Mouse (Mus musculus) kidney, embryonic 16.5 days (tissue): ENCODE results near the gene Zfp609. TPM values are rescaled to one million over a fixed set of nuclear protein-coding genes. Genes with fewer than 3 reads are reported as not detected.
"Not testable (repeated sequence)": the region's sequence is repeated elsewhere in the genome, so short reads cannot be mapped to it uniquely, and the experiment has no call there.

Source experiments
- ATAC-seq: fragments of 200-750 bp; cut with Nextera tagmentation; 2 replicates; pipeline ENCODE4 v1.8.0; 2017; ENCODE audit warnings: moderate TSS enrichment; ENCODE audit not compliant: low FRiP score, low TSS enrichment
- H3K27ac ChIP-seq: fragments of 300-500 bp; sonication (generic); 2 replicates; pipeline ENCODE4 v1.5.1; 2014; ENCODE audit warnings: low read length
- H3K27me3 ChIP-seq: fragments of 300-500 bp; sonication (generic); 2 replicates; pipeline ENCODE4 v1.6.1; 2014; ENCODE audit warnings: low read length, control low read depth, mixed read lengths; ENCODE audit not compliant: insufficient read depth
- H3K36me3 ChIP-seq: fragments of 300-500 bp; sonication (generic); 2 replicates; pipeline ENCODE4 v1.6.1; 2014; ENCODE audit warnings: low read length, control low read depth, mixed read lengths; ENCODE audit not compliant: insufficient read depth
- H3K4me1 ChIP-seq: fragments of 300-500 bp; sonication (generic); 2 replicates; pipeline ENCODE4 v1.6.1; 2014; ENCODE audit warnings: low read length, control low read depth, mixed read lengths; ENCODE audit not compliant: insufficient read depth
- H3K4me2 ChIP-seq: fragments of 300-500 bp; sonication (generic); replicated peaks from 2 replicates; pipeline ENCODE4 v1.6.1; 2014; ENCODE audit warnings: low read depth, low read length
- H3K4me3 ChIP-seq: fragments of 300-500 bp; sonication (generic); 2 replicates; pipeline ENCODE4 v1.5.1; 2014; ENCODE audit warnings: mild to moderate bottlenecking, low read length
- H3K9ac ChIP-seq: fragments of 300-500 bp; sonication (generic); replicated peaks from 2 replicates; pipeline ENCODE4 v1.6.1; 2014; ENCODE audit warnings: low read length
- H3K9me3 ChIP-seq: fragments of 300-500 bp; sonication (generic); 2 replicates; pipeline ENCODE4 v1.6.1; 2016; ENCODE audit warnings: low read length, control low read depth
- WGBS: fragments of 180-500 bp; shearing (Covaris S2); extraction: QIAGEN DNeasy Blood & Tissue Kit; methylation state at CpG from one replicate; pipeline ENCODE4 v1.1.7; 2014; 5-methylcytosine and 5-hydroxymethylcytosine counted together
- polyA plus RNA-seq: library from polyadenylated mRNA; unstranded; fragments of >200 nt; fragmentation: Nextera tagmentation; extraction: Ambion mirVana; gene quantifications from 2 replicates; pipeline ENCODE4 v1.2.1, GENCODE M21; 2015

Gene Zfp609
- polyA plus RNA-seq, 1 experiment from 2014 or later = 4.8 TPM

DNA sequence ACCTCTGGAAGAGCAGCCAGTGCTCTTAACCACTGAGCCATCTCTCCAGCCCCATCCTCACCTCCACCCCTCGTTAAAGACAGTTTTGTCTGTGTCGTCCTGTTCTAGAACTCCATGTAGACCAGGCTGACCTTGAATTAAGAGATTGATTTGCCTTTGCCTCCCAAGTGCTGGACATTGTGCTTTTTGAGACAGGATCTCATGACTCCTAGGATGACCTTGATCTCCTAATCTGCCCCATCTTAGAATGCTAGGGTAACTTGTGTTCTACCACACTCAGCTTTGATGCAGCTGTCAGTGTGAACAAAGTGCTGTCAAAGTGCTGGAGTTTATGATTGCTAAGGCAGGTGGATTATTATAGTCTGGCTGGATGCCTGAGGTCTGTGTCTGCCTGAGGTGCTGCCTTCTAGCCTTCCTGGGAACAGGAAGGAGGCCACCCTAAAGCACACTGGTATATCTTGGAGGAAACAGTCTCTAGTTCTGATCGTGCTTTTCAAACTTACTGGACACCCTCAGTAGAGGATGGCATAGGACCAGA, 172.6 kb downstream of the Zfp609 start:
- no peak for ATAC-seq
- Histone ChIP-seq H3K27me3 (no peaks in the 10 kb centered on the region), H3K4me2 (no peak overlapping the region), H3K9ac (no peak overlapping the region), H3K9me3 (no peaks in the 10 kb centered on the region), H3K36me3 (no peaks in the 10 kb centered on the region), H3K4me1 (peaks cover 13% of the 10 kb centered on the region), H3K4me3 (no peak overlapping the region), H3K27ac (no peak overlapping the region)
- WGBS = 92% methylated on average over 3 of the region's 3 CpGs

DNA sequence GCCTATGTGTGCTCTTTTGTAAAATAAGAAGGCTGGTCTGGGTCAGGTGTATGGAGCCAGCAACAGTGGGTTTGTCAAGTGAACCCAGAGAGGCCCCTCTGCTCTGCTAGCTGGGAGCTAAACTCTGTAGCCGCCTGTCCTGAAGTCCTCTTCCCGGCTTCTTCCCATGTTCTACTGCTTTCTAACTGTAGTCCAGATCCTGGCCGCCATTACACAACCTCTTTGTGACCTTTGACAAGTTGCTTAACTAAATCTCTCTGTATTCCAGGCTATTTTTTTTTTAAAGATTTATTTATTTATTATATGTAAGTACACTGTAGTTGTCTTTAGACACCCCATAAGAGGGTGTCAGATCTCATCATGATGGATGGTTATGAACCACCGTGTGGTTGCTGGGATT, 173.6 kb downstream of the Zfp609 start:
- Histone ChIP-seq H3K4me3 (no peak overlapping the region), H3K9ac (no peak overlapping the region), H3K4me1 (peaks cover 15% of the 10 kb centered on the region), H3K4me2 (no peak overlapping the region), H3K27ac (no peak overlapping the region), H3K9me3 (no peaks in the 10 kb centered on the region), H3K36me3 (no peaks in the 10 kb centered on the region), H3K27me3 (no peaks in the 10 kb centered on the region)
- WGBS = 83% methylated on average over 4 of the region's 4 CpGs
- no peak for ATAC-seq

- ATAC-seq, H3K27me3 ChIP-seq, H3K27ac ChIP-seq, H3K9me3 ChIP-seq, H3K4me3 ChIP-seq, H3K4me2 ChIP-seq, H3K36me3 ChIP-seq, H3K9ac ChIP-seq: not testable (repeated sequence)
- H3K4me1 ChIP-seq = peaks cover 15% of the 10 kb centered on the region
- 95% methylated on average over 1 of the region's 1 CpGs for WGBS
Measured at GRCm38 (mm10) chr9:65651957-65652356, 175.4 kb downstream of the Zfp609 start.

GRCm38 (mm10) chr9:65649997-65650396, 177.4 kb downstream of the Zfp609 start:
- 18% methylated on average over 1 of the region's 1 CpGs for WGBS
- Histone ChIP-seq H3K4me1 (peaks cover 26% of the 10 kb centered on the region), H3K36me3 (no peaks in the 10 kb centered on the region), H3K9me3 (no peaks in the 10 kb centered on the region), H3K27ac (peak overlapping the region; percentile 72), H3K27me3 (no peaks in the 10 kb centered on the region), H3K4me2 (no peak overlapping the region), H3K9ac (no peak overlapping the region), H3K4me3 (no peak overlapping the region)
- ATAC-seq = peak; percentile 79

GRCm38 (mm10) chr9:65648730-65649129, 178.6 kb downstream of the Zfp609 start:
- H3K27ac ChIP-seq = no peak overlapping the region
- ATAC-seq = no peak
- no peak overlapping the region for H3K4me3 ChIP-seq
- H3K36me3 ChIP-seq = no peaks in the 10 kb centered on the region
- H3K4me1 ChIP-seq = peaks cover 26% of the 10 kb centered on the region
- 87% methylated on average over 13 of the region's 13 CpGs for WGBS
- no peaks in the 10 kb centered on the region for H3K27me3 ChIP-seq
- no peak overlapping the region for H3K9ac ChIP-seq
- H3K9me3 ChIP-seq = no peaks in the 10 kb centered on the region
- H3K4me2 ChIP-seq = no peak overlapping the region

DNA sequence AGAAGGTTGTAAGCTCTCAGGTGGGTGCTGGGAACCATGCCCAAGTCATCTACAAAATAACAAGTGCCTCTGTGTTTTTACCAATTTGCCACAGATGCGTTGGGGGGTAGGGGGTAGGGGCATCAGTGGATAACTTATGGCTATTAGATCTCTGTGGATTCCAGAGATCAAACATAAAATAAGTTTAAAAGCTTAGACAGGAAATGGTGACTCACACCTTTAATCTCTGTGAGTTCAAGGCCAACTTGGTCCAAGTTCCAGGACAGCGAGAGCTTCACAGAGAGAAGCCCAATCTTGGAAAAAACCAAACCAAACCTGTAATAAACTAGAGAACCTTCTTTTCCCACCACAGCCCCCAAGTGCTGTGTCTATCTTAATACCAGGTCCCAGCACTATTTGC, 180.6 kb downstream of the Zfp609 start:
- Histone ChIP-seq H3K27ac (no peak overlapping the region), H3K9ac (no peak overlapping the region), H3K27me3 (no peaks in the 10 kb centered on the region), H3K4me1 (peaks cover 32% of the 10 kb centered on the region), H3K4me2 (no peak overlapping the region), H3K4me3 (no peak overlapping the region), H3K9me3 (no peaks in the 10 kb centered on the region), H3K36me3 (no peaks in the 10 kb centered on the region)
- no peak for ATAC-seq
- 83% methylated on average over 2 of the region's 2 CpGs for WGBS

DNA sequence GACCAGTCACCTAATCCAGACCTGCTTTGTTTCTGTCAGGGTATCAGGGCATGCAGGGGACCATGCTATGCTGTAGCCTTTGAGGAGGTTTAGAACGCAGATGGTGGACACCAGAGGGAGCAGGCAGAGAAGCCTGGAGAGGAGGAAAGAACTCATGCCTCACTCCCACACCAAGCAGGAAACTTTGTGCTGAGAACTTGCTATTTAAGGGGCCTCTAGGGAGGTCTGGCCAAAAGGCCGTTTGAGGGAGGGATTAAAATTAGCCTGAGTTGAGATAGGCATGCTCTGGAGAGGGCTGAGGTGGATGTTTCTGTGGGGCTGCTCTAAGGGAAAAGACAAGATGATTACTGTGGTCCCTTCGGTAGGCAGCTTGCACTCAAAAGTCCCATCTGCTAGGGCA, 181.4 kb downstream of the Zfp609 start:
- Histone ChIP-seq H3K36me3 (no peaks in the 10 kb centered on the region), H3K9me3 (no peaks in the 10 kb centered on the region), H3K27me3 (no peaks in the 10 kb centered on the region), H3K9ac (peak overlapping the region; percentile 41; the same call in 1 of the 2 replicates), H3K4me2 (no peak overlapping the region), H3K27ac (peak overlapping the region; percentile 72), H3K4me3 (no peak overlapping the region), H3K4me1 (peaks cover 36% of the 10 kb centered on the region)
- no peak for ATAC-seq
- 33% methylated on average over 3 of the region's 3 CpGs for WGBS

GRCm38 (mm10) chr9:65644960-65645359, 182.4 kb downstream of the Zfp609 start:
- Histone ChIP-seq H3K4me2 (no peak overlapping the region), H3K9me3 (no peaks in the 10 kb centered on the region), H3K4me1 (peaks cover 36% of the 10 kb centered on the region), H3K4me3 (no peak overlapping the region), H3K27ac (no peak overlapping the region), H3K27me3 (no peaks in the 10 kb centered on the region), H3K9ac (no peak overlapping the region), H3K36me3 (no peaks in the 10 kb centered on the region)
- no peak for ATAC-seq
- 88% methylated on average over 4 of the region's 4 CpGs for WGBS

DNA sequence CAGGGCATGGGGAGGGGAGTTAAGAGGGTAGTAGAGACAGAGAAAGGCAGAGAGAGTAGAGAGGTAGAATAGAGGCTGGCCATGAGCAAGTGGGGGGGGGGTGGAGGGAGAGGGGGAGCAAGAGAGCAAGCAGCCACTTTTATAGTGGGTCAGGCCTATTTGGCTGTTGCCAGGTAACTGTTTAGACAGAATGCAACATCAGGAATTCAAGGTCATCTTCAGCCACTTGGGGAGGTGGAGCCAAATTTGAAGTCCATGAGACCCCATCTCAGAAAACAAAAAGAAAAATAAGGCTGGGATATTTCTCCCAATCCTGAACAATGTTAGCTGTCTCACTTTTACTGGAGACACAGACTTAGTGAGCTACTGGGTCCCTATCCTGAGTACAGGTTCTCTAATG, 184.8 kb downstream of the Zfp609 start:
- Histone ChIP-seq H3K27me3 (no peaks in the 10 kb centered on the region), H3K9ac (no peak overlapping the region), H3K4me2 (no peak overlapping the region), H3K4me3 (no peak overlapping the region), H3K4me1 (peaks cover 52% of the 10 kb centered on the region), H3K9me3 (no peaks in the 10 kb centered on the region), H3K36me3 (no peaks in the 10 kb centered on the region), H3K27ac (no peak overlapping the region)
- no peak for ATAC-seq
